Mouse (Mus musculus): Measurements from ENCODE around the gene Kcnt2. TPM values are rescaled to one million over a fixed set of nuclear protein-coding genes. Genes with fewer than 3 reads are reported as not detected.

Kcnt2 gene
- polyA plus RNA-seq, 1 experiment from 2014 or later: 1.4 TPM

GRCm38 (mm10) chr1:140325088-140325487 is 79.1 kb downstream of the Kcnt2 start:
- no peak overlapping the region for H3K9ac ChIP-seq (ENCODE audit: low read depth, low read length)
- no peak overlapping the region for H3K27ac ChIP-seq (ENCODE audit: low read depth, low read length)
- H3K36me3 ChIP-seq (ENCODE audit: control insufficient read depth, insufficient read depth, low read length): no peaks in the 10 kb centered on the region
- ATAC-seq (replicated peaks; ENCODE audit: insufficient number of reproducible peaks, low FRiP score, low TSS enrichment): 0 out of 2 replicates have a peak, but pooled peaks have one; percentile 46
- no peak overlapping the region for H3K4me2 ChIP-seq
- no peaks in the 10 kb centered on the region for H3K4me1 ChIP-seq (ENCODE audit: control insufficient read depth, insufficient read depth, low read length)
- H3K27me3 ChIP-seq (ENCODE audit: control insufficient read depth, insufficient read depth, low read length): no peaks in the 10 kb centered on the region
- no peak overlapping the region for H3K4me3 ChIP-seq (ENCODE audit: low read depth, low read length)
- H3K9me3 ChIP-seq (replicated peaks; ENCODE audit: control insufficient read depth, low read length): no peaks in the 10 kb centered on the region
- WGBS (ENCODE audit: insufficient replicate concordance): 44% methylated on average over 3 of the region's 3 CpGs

- Histone ChIP-seq H3K4me2 (no peak overlapping the region), H3K27ac (ENCODE audit: low read depth, low read length) (no peak overlapping the region), H3K27me3 (ENCODE audit: control insufficient read depth, insufficient read depth, low read length) (no peaks in the 10 kb centered on the region), H3K4me3 (ENCODE audit: low read depth, low read length) (no peak overlapping the region), H3K4me1 (ENCODE audit: control insufficient read depth, insufficient read depth, low read length) (no peaks in the 10 kb centered on the region), H3K9me3 (replicated peaks; ENCODE audit: control insufficient read depth, low read length) (no peaks in the 10 kb centered on the region), H3K9ac (ENCODE audit: low read depth, low read length) (no peak overlapping the region), H3K36me3 (ENCODE audit: control insufficient read depth, insufficient read depth, low read length) (no peaks in the 10 kb centered on the region)
- ATAC-seq (replicated peaks; ENCODE audit: insufficient number of reproducible peaks, low FRiP score, low TSS enrichment): no peak
- WGBS (ENCODE audit: insufficient replicate concordance): 84% methylated on average over 3 of the region's 3 CpGs
These were observed 80.8 kb downstream of the Kcnt2 start for GRCm38 (mm10) chr1:140326709-140327108.

GRCm38 (mm10) chr1:140333702-140334101 is 87.7 kb downstream of the Kcnt2 start:
- no peak overlapping the region for H3K27ac ChIP-seq (ENCODE audit: low read depth, low read length)
- H3K36me3 ChIP-seq (ENCODE audit: control insufficient read depth, insufficient read depth, low read length): no peaks in the 10 kb centered on the region
- H3K9me3 ChIP-seq (replicated peaks; ENCODE audit: control insufficient read depth, low read length): no peaks in the 10 kb centered on the region
- 78% methylated on average over 3 of the region's 3 CpGs for WGBS (ENCODE audit: insufficient replicate concordance)
- no peak overlapping the region for H3K4me2 ChIP-seq
- no peak for ATAC-seq (replicated peaks; ENCODE audit: insufficient number of reproducible peaks, low FRiP score, low TSS enrichment)
- H3K4me1 ChIP-seq (ENCODE audit: control insufficient read depth, insufficient read depth, low read length): no peaks in the 10 kb centered on the region
- no peaks in the 10 kb centered on the region for H3K27me3 ChIP-seq (ENCODE audit: control insufficient read depth, insufficient read depth, low read length)
- H3K4me3 ChIP-seq (ENCODE audit: low read depth, low read length): no peak overlapping the region
- H3K9ac ChIP-seq (ENCODE audit: low read depth, low read length): no peak overlapping the region

GRCm38 (mm10) chr1:140338417-140338816 is 92.5 kb downstream of the Kcnt2 start:
- no peak overlapping the region for H3K27ac ChIP-seq (ENCODE audit: low read depth, low read length)
- no peak overlapping the region for H3K4me3 ChIP-seq (ENCODE audit: low read depth, low read length)
- H3K36me3 ChIP-seq (ENCODE audit: control insufficient read depth, insufficient read depth, low read length): no peaks in the 10 kb centered on the region
- H3K4me2 ChIP-seq: no peak overlapping the region
- H3K9me3 ChIP-seq (replicated peaks; ENCODE audit: control insufficient read depth, low read length): no peaks in the 10 kb centered on the region
- no peak for ATAC-seq (replicated peaks; ENCODE audit: insufficient number of reproducible peaks, low FRiP score, low TSS enrichment)
- H3K27me3 ChIP-seq (ENCODE audit: control insufficient read depth, insufficient read depth, low read length): no peaks in the 10 kb centered on the region
- no peaks in the 10 kb centered on the region for H3K4me1 ChIP-seq (ENCODE audit: control insufficient read depth, insufficient read depth, low read length)
- H3K9ac ChIP-seq (ENCODE audit: low read depth, low read length): no peak overlapping the region

- H3K9me3 ChIP-seq (replicated peaks; ENCODE audit: control insufficient read depth, low read length): no peaks in the 10 kb centered on the region
- WGBS (ENCODE audit: insufficient replicate concordance): 78% methylated on average over 4 of the region's 4 CpGs
- no peaks in the 10 kb centered on the region for H3K27me3 ChIP-seq (ENCODE audit: control insufficient read depth, insufficient read depth, low read length)
- H3K27ac ChIP-seq (ENCODE audit: low read depth, low read length): no peak overlapping the region
- no peaks in the 10 kb centered on the region for H3K36me3 ChIP-seq (ENCODE audit: control insufficient read depth, insufficient read depth, low read length)
- no peak overlapping the region for H3K9ac ChIP-seq (ENCODE audit: low read depth, low read length)
- no peak for ATAC-seq (replicated peaks; ENCODE audit: insufficient number of reproducible peaks, low FRiP score, low TSS enrichment)
- H3K4me2 ChIP-seq: no peak overlapping the region
- H3K4me1 ChIP-seq (ENCODE audit: control insufficient read depth, insufficient read depth, low read length): no peaks in the 10 kb centered on the region
- no peak overlapping the region for H3K4me3 ChIP-seq (ENCODE audit: low read depth, low read length)
These were observed 93.4 kb downstream of the Kcnt2 start for GRCm38 (mm10) chr1:140339368-140339767.

- ATAC-seq (replicated peaks; ENCODE audit: insufficient number of reproducible peaks, low FRiP score, low TSS enrichment): no peak
- H3K4me3 ChIP-seq (ENCODE audit: low read depth, low read length): no peak overlapping the region
- 80% methylated on average over 2 of the region's 2 CpGs for WGBS (ENCODE audit: insufficient replicate concordance)
- no peaks in the 10 kb centered on the region for H3K36me3 ChIP-seq (ENCODE audit: control insufficient read depth, insufficient read depth, low read length)
- H3K4me1 ChIP-seq (ENCODE audit: control insufficient read depth, insufficient read depth, low read length): no peaks in the 10 kb centered on the region
- no peaks in the 10 kb centered on the region for H3K9me3 ChIP-seq (replicated peaks; ENCODE audit: control insufficient read depth, low read length)
- H3K9ac ChIP-seq (ENCODE audit: low read depth, low read length): no peak overlapping the region
- H3K27ac ChIP-seq (ENCODE audit: low read depth, low read length): no peak overlapping the region
- H3K4me2 ChIP-seq: no peak overlapping the region
- H3K27me3 ChIP-seq (ENCODE audit: control insufficient read depth, insufficient read depth, low read length): no peaks in the 10 kb centered on the region
These were observed 118.8 kb downstream of the Kcnt2 start for GRCm38 (mm10) chr1:140364787-140365186.

GRCm38 (mm10) chr1:140373532-140373931 is 127.6 kb downstream of the Kcnt2 start:
- no peak for ATAC-seq (replicated peaks; ENCODE audit: insufficient number of reproducible peaks, low FRiP score, low TSS enrichment)
- no peak overlapping the region for H3K4me2 ChIP-seq
- 67% methylated on average over 1 of the region's 1 CpGs for WGBS (ENCODE audit: insufficient replicate concordance)

GRCm38 (mm10) chr1:140378791-140379190 is 132.8 kb downstream of the Kcnt2 start:
- no peak overlapping the region for H3K27ac ChIP-seq (ENCODE audit: low read depth, low read length)
- H3K27me3 ChIP-seq (ENCODE audit: control insufficient read depth, insufficient read depth, low read length): no peaks in the 10 kb centered on the region
- H3K9ac ChIP-seq (ENCODE audit: low read depth, low read length): no peak overlapping the region
- H3K4me3 ChIP-seq (ENCODE audit: low read depth, low read length): no peak overlapping the region
- no peak for ATAC-seq (replicated peaks; ENCODE audit: insufficient number of reproducible peaks, low FRiP score, low TSS enrichment)
- no peaks in the 10 kb centered on the region for H3K36me3 ChIP-seq (ENCODE audit: control insufficient read depth, insufficient read depth, low read length)
- 72% methylated on average over 2 of the region's 2 CpGs for WGBS (ENCODE audit: insufficient replicate concordance)
- H3K9me3 ChIP-seq (replicated peaks; ENCODE audit: control insufficient read depth, low read length): no peaks in the 10 kb centered on the region
- no peaks in the 10 kb centered on the region for H3K4me1 ChIP-seq (ENCODE audit: control insufficient read depth, insufficient read depth, low read length)
- no peak overlapping the region for H3K4me2 ChIP-seq

More at GRCm38 (mm10) chr1:140373532-140373931, 127.6 kb downstream of the Kcnt2 start:
- Histone ChIP-seq H3K27me3 (ENCODE audit: control insufficient read depth, insufficient read depth, low read length) (no peaks in the 10 kb centered on the region), H3K4me1 (ENCODE audit: control insufficient read depth, insufficient read depth, low read length) (no peaks in the 10 kb centered on the region), H3K9ac (ENCODE audit: low read depth, low read length) (no peak overlapping the region), H3K4me3 (ENCODE audit: low read depth, low read length) (no peak overlapping the region), H3K9me3 (replicated peaks; ENCODE audit: control insufficient read depth, low read length) (no peaks in the 10 kb centered on the region), H3K27ac (ENCODE audit: low read depth, low read length) (no peak overlapping the region), H3K36me3 (ENCODE audit: control insufficient read depth, insufficient read depth, low read length) (no peaks in the 10 kb centered on the region)

- no peak overlapping the region for H3K9ac ChIP-seq (ENCODE audit: low read depth, low read length)
- no peak overlapping the region for H3K4me3 ChIP-seq (ENCODE audit: low read depth, low read length)
- 59% methylated on average over 2 of the region's 2 CpGs for WGBS (ENCODE audit: insufficient replicate concordance)
- no peak overlapping the region for H3K4me2 ChIP-seq
- H3K27me3 ChIP-seq (ENCODE audit: control insufficient read depth, insufficient read depth, low read length): no peaks in the 10 kb centered on the region
- H3K4me1 ChIP-seq (ENCODE audit: control insufficient read depth, insufficient read depth, low read length): no peaks in the 10 kb centered on the region
- no peaks in the 10 kb centered on the region for H3K9me3 ChIP-seq (replicated peaks; ENCODE audit: control insufficient read depth, low read length)
- no peaks in the 10 kb centered on the region for H3K36me3 ChIP-seq (ENCODE audit: control insufficient read depth, insufficient read depth, low read length)
- no peak overlapping the region for H3K27ac ChIP-seq (ENCODE audit: low read depth, low read length)
- ATAC-seq (replicated peaks; ENCODE audit: insufficient number of reproducible peaks, low FRiP score, low TSS enrichment): no peak
These were observed 133.6 kb downstream of the Kcnt2 start for GRCm38 (mm10) chr1:140379526-140379925.
